Mouse (Mus musculus) heart, adult 9 months (tissue): ENCODE results near the gene Esp22.
"Not testable (repeated sequence)": the region's sequence is repeated elsewhere in the genome, so short reads cannot be mapped to it uniquely, and the experiment has no call there.

Experiments
- DNase-seq, 2 experiments: peaks; one replicate each; pipeline ENCODE4 v3.0.0; 2022; ENCODE audit warnings: low spot score in 2 of 2

Gene Esp22

DNA sequence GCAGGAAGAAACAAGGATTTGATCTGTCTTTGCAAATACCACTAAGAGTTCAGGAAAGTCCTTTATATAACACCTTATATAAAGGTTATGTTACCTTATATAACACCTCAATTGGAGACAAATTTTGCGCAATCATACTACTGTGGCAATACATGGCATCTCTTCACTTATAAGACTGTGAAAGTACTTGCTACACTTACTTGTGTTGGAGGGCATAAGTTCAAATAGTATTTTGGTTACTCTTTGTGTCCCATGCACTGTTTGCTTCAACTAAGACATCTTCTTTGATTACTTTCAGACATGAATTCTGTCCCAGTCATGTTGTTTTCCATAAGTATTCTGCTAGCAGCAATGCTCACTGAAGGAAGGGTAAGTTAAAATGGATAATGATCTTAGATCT lies at the start of gene Esp22:
Gene Esp22 (plus strand): TSS at position 301 of the 400 bp plus-strand sequence.
- no peak for DNase-seq

DNA sequence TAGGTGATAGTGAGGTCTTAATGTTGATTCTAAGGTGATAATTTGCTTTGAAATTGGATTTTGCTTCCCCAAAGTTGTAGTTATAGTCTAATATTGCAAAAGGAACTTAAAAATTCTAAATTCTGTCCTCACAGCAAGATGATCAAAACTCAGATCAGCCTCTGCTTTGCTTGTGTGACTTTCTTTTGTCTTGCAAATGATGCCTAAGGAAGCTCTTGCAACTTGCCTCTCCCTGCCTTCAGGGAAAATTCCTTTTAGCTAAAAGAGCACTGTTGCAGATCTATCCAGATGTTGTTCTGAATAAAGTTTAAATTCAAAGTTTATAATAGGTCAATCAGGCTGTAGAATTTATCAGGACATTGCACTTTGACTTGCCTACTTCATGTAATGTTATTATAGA lies 31.5 kb upstream of the Esp22 start:
- DNase-seq = no peak

DNA sequence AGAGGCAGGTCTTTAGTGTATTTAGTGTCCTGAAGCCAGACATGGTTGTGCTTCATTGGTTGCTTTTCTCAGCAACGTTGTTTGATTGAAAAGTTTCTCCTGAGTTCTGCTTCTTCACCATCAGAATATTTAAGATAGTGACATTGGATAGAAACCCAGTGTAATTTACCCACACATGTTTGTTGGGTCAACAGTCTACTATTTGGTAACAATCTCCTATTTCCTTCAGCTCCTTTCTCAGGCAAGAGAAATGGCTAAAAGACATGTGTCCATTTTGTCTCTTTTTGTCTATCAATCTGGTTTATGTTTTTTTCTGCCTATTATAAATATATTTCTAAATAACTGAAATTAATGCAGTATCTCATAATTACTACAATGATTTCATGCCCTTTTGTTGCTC lies 18.2 kb upstream of the Esp22 start, which contains the start of gene Esp23:
Gene Esp23 (minus strand): TSS at position 101 of the 400 bp plus-strand sequence.
- no peak for DNase-seq

DNA sequence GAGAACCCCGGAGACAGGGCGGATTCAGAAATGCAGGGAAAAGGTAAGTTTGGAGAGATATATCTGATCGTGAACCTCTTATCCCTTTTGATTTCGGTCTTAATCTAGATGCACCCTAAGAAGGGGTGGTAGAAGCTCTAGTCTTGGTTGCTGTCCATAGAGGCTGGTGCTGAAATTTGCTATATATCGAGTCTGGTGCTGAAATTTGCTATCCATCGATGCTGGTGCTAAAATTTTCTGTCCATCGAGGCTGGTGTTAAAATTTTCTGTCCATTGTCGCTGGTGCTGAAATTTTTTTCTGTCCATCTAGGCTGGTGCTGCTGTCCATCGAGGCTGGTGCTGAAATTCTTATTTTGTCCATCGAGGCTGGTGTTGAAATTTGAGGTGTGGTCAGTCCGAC lies 12.0 kb downstream of the Esp22 start:
- not testable (repeated sequence) for DNase-seq

DNA sequence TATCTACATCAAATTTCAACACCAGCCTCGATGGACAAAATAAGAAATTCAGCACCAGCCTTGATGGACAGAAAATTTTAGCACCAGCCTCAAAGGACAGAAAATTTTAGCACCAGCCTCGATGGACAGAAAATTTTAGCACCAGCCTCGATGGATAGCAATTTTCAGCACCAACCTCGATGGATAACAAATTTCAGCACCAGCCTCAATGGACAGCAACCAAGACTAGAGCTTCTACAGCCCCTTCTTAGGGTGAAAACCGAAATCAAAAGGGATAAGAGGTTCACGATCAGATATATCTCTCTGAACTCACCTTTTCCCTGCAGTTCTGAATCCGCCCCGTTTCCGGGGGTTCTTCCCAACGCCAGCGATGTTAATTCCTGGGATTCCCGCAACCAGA lies 34.0 kb downstream of the Esp22 start:
- not testable (repeated sequence) for DNase-seq
